Mouse (Mus musculus): Measurements from ENCODE around the gene Scfd2. TPM values are rescaled to one million over a fixed set of nuclear protein-coding genes. Genes with fewer than 3 reads are reported as not detected.

Gene Scfd2
- polyA plus RNA-seq, 1 experiment, result 12.4 TPM

DNA sequence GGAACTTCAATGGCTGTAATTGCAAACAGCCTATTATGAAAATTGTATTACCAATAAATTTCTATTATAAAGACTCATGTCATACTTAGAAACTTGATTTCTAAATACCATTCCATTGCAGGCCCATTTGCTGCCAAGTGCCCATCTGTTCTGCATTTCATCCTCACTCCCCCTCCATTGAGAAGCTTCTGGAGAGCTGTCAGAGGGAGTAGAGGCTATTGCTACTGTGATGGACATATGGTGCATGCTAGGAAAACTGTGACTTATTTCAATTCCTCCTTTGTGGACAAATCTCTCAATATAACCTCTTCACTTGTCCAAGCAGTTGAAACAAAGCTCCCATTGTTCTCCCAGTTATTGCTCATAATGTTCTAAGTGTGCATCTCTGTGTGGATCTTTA, 19.9 kb downstream of the Scfd2 start:
- Histone ChIP-seq H3K4me3 (replicated peaks; ENCODE audit: extremely low read depth, low read depth, low read length) (no peak overlapping the region), H3K4me1 (ENCODE audit: control insufficient read depth, insufficient read depth, low read length) (no peaks in the 10 kb centered on the region)
- no peak for TF ChIP-seq CTCF (IDR thresholded peaks at IDR 0.05; ENCODE audit: insufficient read depth, low read length)
- no peak for TF ChIP-seq POLR2A (IDR thresholded peaks at IDR 0.05; ENCODE audit: borderline replicate concordance, extremely low read depth, low read depth, low read length)
- no peak for DNase-seq

- 70% methylated on average over 3 of the region's 3 CpGs for WGBS
- Histone ChIP-seq H3K4me1 (ENCODE audit: control insufficient read depth, insufficient read depth, low read length) (0 out of 2 replicates have a peak, but pooled peaks cover 3% of the 10 kb centered on the region), H3K4me3 (replicated peaks; ENCODE audit: extremely low read depth, low read depth, low read length) (no peak overlapping the region)
- DNase-seq, result no peak
- TF ChIP-seq CTCF (IDR thresholded peaks at IDR 0.05; ENCODE audit: insufficient read depth, low read length) (no peak), POLR2A (IDR thresholded peaks at IDR 0.05; ENCODE audit: borderline replicate concordance, extremely low read depth, low read depth, low read length) (no peak)
These were observed 38.9 kb downstream of the Scfd2 start for GRCm38 (mm10) chr5:74492705-74493104.

- Histone ChIP-seq H3K4me1 (ENCODE audit: control insufficient read depth, insufficient read depth, low read length) (no peaks in the 10 kb centered on the region), H3K4me3 (replicated peaks; ENCODE audit: extremely low read depth, low read depth, low read length) (no peak overlapping the region)
- 84% methylated on average over 4 of the region's 4 CpGs for WGBS
- TF ChIP-seq CTCF (IDR thresholded peaks at IDR 0.05; ENCODE audit: insufficient read depth, low read length) (no peak), POLR2A (IDR thresholded peaks at IDR 0.05; ENCODE audit: borderline replicate concordance, extremely low read depth, low read depth, low read length) (no peak)
- no peak for DNase-seq
These were observed 46.9 kb downstream of the Scfd2 start for GRCm38 (mm10) chr5:74484646-74485045.

DNA sequence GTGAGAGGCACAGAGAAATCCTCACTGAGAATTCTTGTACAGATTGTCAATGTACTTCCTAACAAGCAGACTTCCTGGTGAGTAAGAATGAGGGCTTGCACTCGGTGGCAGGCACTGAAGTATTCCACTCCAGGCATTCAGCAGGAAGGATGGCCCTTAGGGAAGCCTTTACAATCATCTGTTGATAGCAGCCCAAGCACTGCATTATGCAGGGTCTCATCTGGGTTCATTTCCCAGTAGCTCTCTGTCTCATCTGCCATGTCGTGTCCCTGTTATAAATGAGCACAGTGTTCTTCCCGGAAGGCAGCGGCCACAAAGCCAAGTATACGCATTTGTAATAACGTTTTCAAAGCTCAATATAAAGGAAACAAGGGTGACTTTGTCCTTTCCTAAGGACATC, 48.9 kb downstream of the Scfd2 start:
- DNase-seq, result no peak
- no peaks in the 10 kb centered on the region for H3K4me1 ChIP-seq (ENCODE audit: control insufficient read depth, insufficient read depth, low read length)
- TF ChIP-seq CTCF (IDR thresholded peaks at IDR 0.05; ENCODE audit: insufficient read depth, low read length), result no peak
- no peak for TF ChIP-seq POLR2A (IDR thresholded peaks at IDR 0.05; ENCODE audit: borderline replicate concordance, extremely low read depth, low read depth, low read length)
- 68% methylated on average over 6 of the region's 6 CpGs for WGBS
- H3K4me3 ChIP-seq (replicated peaks; ENCODE audit: extremely low read depth, low read depth, low read length), result no peak overlapping the region

DNA sequence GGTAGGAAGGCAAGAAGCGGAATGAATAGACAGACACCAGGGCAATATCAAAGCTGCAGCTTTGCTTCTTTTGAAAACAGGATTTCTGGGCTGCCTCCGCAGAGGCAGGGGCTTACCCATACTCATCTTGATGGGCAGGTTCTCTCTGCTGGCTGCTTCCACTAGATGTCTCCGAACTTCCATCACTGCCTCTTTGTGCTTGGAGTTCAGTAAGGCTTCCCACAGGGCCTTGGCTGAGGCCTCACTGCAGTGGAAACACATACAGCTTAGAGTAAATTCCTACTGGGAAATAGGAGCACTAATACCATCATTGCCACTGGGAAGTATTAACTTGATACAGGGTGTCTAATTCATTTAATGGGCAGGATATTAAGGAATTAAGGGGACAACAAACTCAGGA, 49.5 kb downstream of the Scfd2 start:
- Histone ChIP-seq H3K4me1 (ENCODE audit: control insufficient read depth, insufficient read depth, low read length) (no peaks in the 10 kb centered on the region), H3K4me3 (replicated peaks; ENCODE audit: extremely low read depth, low read depth, low read length) (no peak overlapping the region)
- 82% methylated on average over 3 of the region's 3 CpGs for WGBS
- DNase-seq, result no peak
- TF ChIP-seq POLR2A (IDR thresholded peaks at IDR 0.05; ENCODE audit: borderline replicate concordance, extremely low read depth, low read depth, low read length) (no peak), CTCF (IDR thresholded peaks at IDR 0.05; ENCODE audit: insufficient read depth, low read length) (no peak)

GRCm38 (mm10) chr5:74480409-74480808, 51.1 kb downstream of the Scfd2 start:
- Histone ChIP-seq H3K4me3 (replicated peaks; ENCODE audit: extremely low read depth, low read depth, low read length) (no peak overlapping the region), H3K4me1 (ENCODE audit: control insufficient read depth, insufficient read depth, low read length) (no peaks in the 10 kb centered on the region)
- TF ChIP-seq POLR2A (IDR thresholded peaks at IDR 0.05; ENCODE audit: borderline replicate concordance, extremely low read depth, low read depth, low read length) (no peak), CTCF (IDR thresholded peaks at IDR 0.05; ENCODE audit: insufficient read depth, low read length) (no peak)
- 60% methylated on average over 4 of the region's 4 CpGs for WGBS
- DNase-seq, result no peak

DNA sequence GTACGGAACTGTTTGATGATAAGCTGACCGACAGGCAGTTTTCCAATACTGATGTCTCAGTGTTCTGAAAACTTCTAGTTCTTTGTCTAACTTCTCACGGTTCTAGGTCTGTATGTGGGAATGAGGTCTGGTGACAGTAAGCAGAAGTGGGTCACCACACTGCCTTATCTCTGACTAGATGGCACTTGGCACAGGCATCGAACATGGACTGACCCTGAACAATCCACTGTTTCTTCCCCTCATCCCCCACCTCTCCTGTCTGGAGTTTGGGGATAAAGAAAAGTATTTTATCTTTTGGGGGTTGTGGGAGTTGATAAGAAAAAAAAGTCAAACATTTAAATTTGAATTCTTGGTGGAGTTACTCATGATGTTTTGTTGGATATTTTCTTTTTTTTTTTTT, 51.6 kb downstream of the Scfd2 start:
- Histone ChIP-seq H3K4me1 (ENCODE audit: control insufficient read depth, insufficient read depth, low read length) (no peaks in the 10 kb centered on the region), H3K4me3 (replicated peaks; ENCODE audit: extremely low read depth, low read depth, low read length) (no peak overlapping the region)
- DNase-seq, result no peak
- 63% methylated on average over 4 of the region's 4 CpGs for WGBS
- no peak for TF ChIP-seq CTCF (IDR thresholded peaks at IDR 0.05; ENCODE audit: insufficient read depth, low read length)
- no peak for TF ChIP-seq POLR2A (IDR thresholded peaks at IDR 0.05; ENCODE audit: borderline replicate concordance, extremely low read depth, low read depth, low read length)

DNA sequence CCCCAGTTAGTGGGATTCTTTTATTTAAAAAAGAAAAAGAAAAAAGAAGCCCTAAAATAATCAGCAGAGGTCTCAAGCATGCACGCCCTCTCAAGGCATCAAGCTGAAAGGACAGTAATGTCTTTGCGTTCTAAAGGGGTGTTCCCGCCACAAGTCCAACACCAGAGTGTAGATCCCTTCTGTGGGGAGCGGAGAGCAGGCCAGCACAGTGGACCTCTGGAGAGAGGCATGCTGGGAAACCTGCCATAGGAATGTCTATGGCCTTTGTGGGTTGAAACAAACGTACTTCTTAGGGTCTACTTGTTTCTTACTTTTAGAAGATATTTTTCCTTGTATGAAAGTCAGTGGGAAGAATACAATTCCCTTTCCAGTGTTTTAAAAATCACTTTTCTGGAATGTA, 52.4 kb downstream of the Scfd2 start:
- Histone ChIP-seq H3K4me3 (replicated peaks; ENCODE audit: extremely low read depth, low read depth, low read length) (no peak overlapping the region), H3K4me1 (ENCODE audit: control insufficient read depth, insufficient read depth, low read length) (no peaks in the 10 kb centered on the region)
- 70% methylated on average over 5 of the region's 5 CpGs for WGBS
- TF ChIP-seq POLR2A (IDR thresholded peaks at IDR 0.05; ENCODE audit: borderline replicate concordance, extremely low read depth, low read depth, low read length), result no peak
- no peak for TF ChIP-seq CTCF (IDR thresholded peaks at IDR 0.05; ENCODE audit: insufficient read depth, low read length)
- no peak for DNase-seq

DNA sequence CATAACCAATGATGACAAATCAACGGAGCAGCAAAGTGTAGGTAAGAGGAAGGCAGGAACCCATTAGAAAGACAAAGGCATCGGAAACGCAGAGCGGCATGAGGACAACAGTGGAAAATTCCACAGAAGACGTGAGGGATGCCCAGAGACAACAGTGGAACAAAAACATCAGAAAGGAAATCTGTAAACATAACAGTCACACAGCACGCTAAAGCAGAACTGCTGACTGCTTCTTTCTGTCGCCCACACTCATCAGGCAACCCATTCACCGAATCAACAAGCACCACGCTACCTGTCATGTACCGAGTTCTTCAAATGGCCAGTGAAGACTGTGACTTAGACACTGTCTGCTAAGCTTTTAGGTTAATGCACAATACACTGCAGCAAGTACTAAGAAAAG, 55.0 kb downstream of the Scfd2 start:
- Histone ChIP-seq H3K4me3 (replicated peaks; ENCODE audit: extremely low read depth, low read depth, low read length) (no peak overlapping the region), H3K4me1 (ENCODE audit: control insufficient read depth, insufficient read depth, low read length) (no peaks in the 10 kb centered on the region)
- TF ChIP-seq CTCF (IDR thresholded peaks at IDR 0.05; ENCODE audit: insufficient read depth, low read length) (no peak), POLR2A (IDR thresholded peaks at IDR 0.05; ENCODE audit: borderline replicate concordance, extremely low read depth, low read depth, low read length) (no peak)
- no peak for DNase-seq
- WGBS, result 65% methylated on average over 10 of the region's 10 CpGs

- no peaks in the 10 kb centered on the region for H3K4me1 ChIP-seq (ENCODE audit: control insufficient read depth, insufficient read depth, low read length)
- no peak for DNase-seq
- 91% methylated on average over 11 of the region's 11 CpGs for WGBS
- no peak for TF ChIP-seq POLR2A (IDR thresholded peaks at IDR 0.05; ENCODE audit: borderline replicate concordance, extremely low read depth, low read depth, low read length)
- no peak for TF ChIP-seq CTCF (IDR thresholded peaks at IDR 0.05; ENCODE audit: insufficient read depth, low read length)
- no peak overlapping the region for H3K4me3 ChIP-seq (replicated peaks; ENCODE audit: extremely low read depth, low read depth, low read length)
These were observed 58.4 kb downstream of the Scfd2 start for GRCm38 (mm10) chr5:74473117-74473516.
